Mouse (Mus musculus): ENCODE data around the gene Btc. TPM values are rescaled to one million over a fixed set of nuclear protein-coding genes. Genes with fewer than 3 reads are reported as not detected.

Gene Btc
- polyA plus RNA-seq, 1 experiment = not detected

DNA sequence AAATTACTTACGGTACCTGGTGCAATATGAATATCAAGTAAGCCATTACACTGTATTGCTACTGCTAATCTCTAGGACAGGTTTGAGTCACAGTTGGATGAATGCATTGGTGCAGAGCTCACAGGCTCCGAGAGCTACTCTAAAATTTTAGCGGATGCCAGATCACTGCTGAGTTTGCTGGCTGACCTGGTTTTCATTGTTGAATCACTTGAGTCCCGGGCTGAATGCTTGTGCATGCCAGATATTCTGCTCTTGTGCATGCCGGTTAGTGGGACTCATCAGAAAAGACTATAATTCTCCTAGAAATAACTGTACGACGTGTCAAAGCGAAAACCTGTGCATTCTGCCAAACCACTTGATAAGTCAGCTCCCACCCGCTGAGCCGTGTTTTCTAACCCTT, 35.9 kb downstream of the Btc start:
- H3K27ac ChIP-seq (ENCODE audit: insufficient read depth, low read length) = no peak overlapping the region
- no peaks in the 10 kb centered on the region for H3K36me3 ChIP-seq (ENCODE audit: control insufficient read depth, insufficient read depth, low read length, poor library complexity, severe bottlenecking)
- TF ChIP-seq EP300 (IDR thresholded peaks at IDR 0.05; ENCODE audit: insufficient read depth, low read depth, low read length) (no peak), POLR2A (IDR thresholded peaks at IDR 0.05; ENCODE audit: insufficient read depth, low read length) (no peak), CTCF (IDR thresholded peaks at IDR 0.05; ENCODE audit: low read depth, low read length) (no peak)
- H3K9me3 ChIP-seq (replicated peaks; ENCODE audit: control insufficient read depth, insufficient read depth, low read length, poor library complexity, severe bottlenecking) = no peaks in the 10 kb centered on the region
- H3K4me3 ChIP-seq (ENCODE audit: low read depth, low read length) = no peak overlapping the region
- H3K27me3 ChIP-seq (ENCODE audit: control insufficient read depth, insufficient read depth, low read length, poor library complexity, severe bottlenecking) = no peaks in the 10 kb centered on the region; the same call in 1 of the 2 replicates
- no peak overlapping the region for H3K9ac ChIP-seq (ENCODE audit: low read depth, poor library complexity, severe bottlenecking)
- no peaks in the 10 kb centered on the region for H3K4me1 ChIP-seq (ENCODE audit: control insufficient read depth, insufficient read depth, low read length)

DNA sequence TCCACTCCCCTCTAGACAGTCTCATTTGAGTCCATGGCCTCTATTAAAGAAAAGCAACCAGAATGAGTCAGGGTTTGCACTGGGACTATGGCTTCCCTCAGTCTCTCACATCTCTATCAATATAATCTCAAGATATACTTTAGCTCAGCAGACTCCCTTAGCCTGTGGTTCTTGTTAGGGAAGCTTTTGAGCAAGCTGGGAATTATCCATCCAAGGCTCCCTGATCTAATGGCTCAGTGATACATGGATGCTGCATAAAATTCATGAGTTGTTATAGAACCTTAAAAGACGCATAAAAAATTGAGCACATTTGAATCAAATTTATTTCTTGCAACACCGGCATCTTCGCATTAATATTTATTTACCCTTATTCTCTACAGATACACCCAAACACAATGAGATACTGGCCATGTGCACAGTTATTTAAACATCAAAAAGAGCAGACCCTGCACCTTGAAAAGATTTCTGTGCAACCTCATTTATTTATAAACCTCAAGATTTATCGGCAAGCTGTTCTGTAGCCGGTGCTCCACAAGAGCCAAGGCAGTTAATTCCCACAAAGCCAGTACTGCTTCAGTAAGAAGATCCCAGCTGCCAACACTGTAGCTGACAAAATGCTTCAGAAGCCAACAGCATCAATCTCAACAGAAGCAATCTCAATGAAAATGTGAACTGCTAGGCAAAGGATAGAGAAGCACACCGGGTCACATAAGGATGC, 39.4 kb downstream of the Btc start:
- no peak for TF ChIP-seq EP300 (IDR thresholded peaks at IDR 0.05; ENCODE audit: insufficient read depth, low read depth, low read length)
- no peak for TF ChIP-seq CTCF (IDR thresholded peaks at IDR 0.05; ENCODE audit: low read depth, low read length)
- no peak for TF ChIP-seq POLR2A (IDR thresholded peaks at IDR 0.05; ENCODE audit: insufficient read depth, low read length)

DNA sequence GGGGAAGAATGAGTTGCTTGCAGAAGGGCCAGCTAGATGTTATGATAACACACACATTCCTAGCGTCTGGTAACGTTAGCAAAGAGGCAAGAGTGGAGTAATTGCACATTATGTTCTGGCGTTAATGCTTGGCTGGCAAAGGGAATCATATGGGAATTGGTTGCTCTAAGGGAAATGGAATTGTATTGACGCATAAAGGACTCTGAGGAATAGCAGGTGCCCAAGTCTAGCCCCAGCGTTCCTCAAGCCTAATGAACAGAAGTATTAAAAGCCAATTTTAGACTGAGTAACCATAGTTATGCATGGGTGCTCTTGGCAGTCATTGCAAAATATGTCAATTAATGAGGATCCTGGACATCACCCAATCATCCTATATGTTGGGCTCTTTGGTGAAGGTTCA, 50.1 kb downstream of the Btc start:
- Histone ChIP-seq H3K27me3 (ENCODE audit: control insufficient read depth, insufficient read depth, low read length, poor library complexity, severe bottlenecking) (no peaks in the 10 kb centered on the region), H3K9ac (ENCODE audit: low read depth, poor library complexity, severe bottlenecking) (no peak overlapping the region), H3K36me3 (ENCODE audit: control insufficient read depth, insufficient read depth, low read length, poor library complexity, severe bottlenecking) (no peaks in the 10 kb centered on the region), H3K4me3 (ENCODE audit: low read depth, low read length) (no peak overlapping the region), H3K4me1 (ENCODE audit: control insufficient read depth, insufficient read depth, low read length) (no peaks in the 10 kb centered on the region), H3K27ac (ENCODE audit: insufficient read depth, low read length) (no peak overlapping the region), H3K9me3 (replicated peaks; ENCODE audit: control insufficient read depth, insufficient read depth, low read length, poor library complexity, severe bottlenecking) (no peaks in the 10 kb centered on the region)
- no peak for TF ChIP-seq POLR2A (IDR thresholded peaks at IDR 0.05; ENCODE audit: insufficient read depth, low read length)
- no peak for TF ChIP-seq EP300 (IDR thresholded peaks at IDR 0.05; ENCODE audit: insufficient read depth, low read depth, low read length)
- TF ChIP-seq CTCF (IDR thresholded peaks at IDR 0.05; ENCODE audit: low read depth, low read length) = no peak

More for the DNA sequence above, 39.4 kb downstream of the Btc start:
- no peaks in the 10 kb centered on the region for H3K4me1 ChIP-seq (ENCODE audit: control insufficient read depth, insufficient read depth, low read length)
- no peak overlapping the region for H3K27ac ChIP-seq (ENCODE audit: insufficient read depth, low read length)
- H3K4me3 ChIP-seq (ENCODE audit: low read depth, low read length) = no peak overlapping the region
- H3K36me3 ChIP-seq (ENCODE audit: control insufficient read depth, insufficient read depth, low read length, poor library complexity, severe bottlenecking) = no peaks in the 10 kb centered on the region
- no peak overlapping the region for H3K9ac ChIP-seq (ENCODE audit: low read depth, poor library complexity, severe bottlenecking)
- no peaks in the 10 kb centered on the region; the same call in 1 of the 2 replicates for H3K27me3 ChIP-seq (ENCODE audit: control insufficient read depth, insufficient read depth, low read length, poor library complexity, severe bottlenecking)
- no peaks in the 10 kb centered on the region for H3K9me3 ChIP-seq (replicated peaks; ENCODE audit: control insufficient read depth, insufficient read depth, low read length, poor library complexity, severe bottlenecking)

DNA sequence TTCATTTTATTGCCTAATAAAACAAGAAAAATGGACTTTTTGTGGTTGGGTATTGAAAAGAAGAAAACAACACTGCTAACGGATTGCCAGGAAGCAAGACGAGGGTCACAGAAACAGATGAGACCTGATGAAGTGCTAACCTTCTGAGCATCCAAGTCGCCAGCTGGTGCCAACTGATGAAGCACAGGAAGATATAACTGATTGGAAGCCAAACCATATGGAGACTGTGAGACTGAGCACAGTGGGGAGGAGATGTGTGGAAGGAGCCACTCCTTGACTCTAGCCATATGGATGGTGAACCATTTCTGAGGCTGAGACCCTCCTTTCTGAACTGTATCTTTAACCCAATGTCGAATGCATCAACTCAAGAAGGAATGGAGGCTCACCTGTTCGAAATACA, 57.1 kb downstream of the Btc start:
- H3K9ac ChIP-seq (ENCODE audit: low read depth, poor library complexity, severe bottlenecking) = no peak overlapping the region
- no peak overlapping the region for H3K4me3 ChIP-seq (ENCODE audit: low read depth, low read length)
- no peaks in the 10 kb centered on the region for H3K27me3 ChIP-seq (ENCODE audit: control insufficient read depth, insufficient read depth, low read length, poor library complexity, severe bottlenecking)
- H3K9me3 ChIP-seq (replicated peaks; ENCODE audit: control insufficient read depth, insufficient read depth, low read length, poor library complexity, severe bottlenecking) = no peaks in the 10 kb centered on the region
- no peaks in the 10 kb centered on the region for H3K36me3 ChIP-seq (ENCODE audit: control insufficient read depth, insufficient read depth, low read length, poor library complexity, severe bottlenecking)
- no peaks in the 10 kb centered on the region for H3K4me1 ChIP-seq (ENCODE audit: control insufficient read depth, insufficient read depth, low read length)
- no peak for TF ChIP-seq EP300 (IDR thresholded peaks at IDR 0.05; ENCODE audit: insufficient read depth, low read depth, low read length)
- no peak for TF ChIP-seq POLR2A (IDR thresholded peaks at IDR 0.05; ENCODE audit: insufficient read depth, low read length)
- TF ChIP-seq CTCF (IDR thresholded peaks at IDR 0.05; ENCODE audit: low read depth, low read length) = no peak
- H3K27ac ChIP-seq (ENCODE audit: insufficient read depth, low read length) = no peak overlapping the region

DNA sequence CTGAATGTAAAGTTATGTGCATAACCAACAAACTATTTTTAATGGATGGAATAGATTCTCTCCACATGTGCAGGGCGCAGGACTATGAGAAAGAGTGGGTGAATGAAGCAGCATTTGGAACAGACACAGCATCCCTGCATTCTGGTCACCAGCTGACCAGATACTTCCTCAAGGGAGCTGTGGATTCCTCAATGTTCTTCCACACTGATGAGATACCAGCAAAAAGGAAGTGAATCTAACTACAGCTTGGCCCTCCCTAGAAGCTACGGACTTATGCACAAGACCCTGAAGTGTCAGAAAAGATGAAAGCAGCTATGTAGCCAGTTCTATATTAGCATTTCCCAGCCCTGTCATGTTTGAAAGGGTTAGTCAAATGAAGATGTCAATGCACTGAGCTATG, 57.7 kb downstream of the Btc start:
- H3K9me3 ChIP-seq (replicated peaks; ENCODE audit: control insufficient read depth, insufficient read depth, low read length, poor library complexity, severe bottlenecking) = no peaks in the 10 kb centered on the region
- H3K9ac ChIP-seq (ENCODE audit: low read depth, poor library complexity, severe bottlenecking) = no peak overlapping the region
- H3K4me1 ChIP-seq (ENCODE audit: control insufficient read depth, insufficient read depth, low read length) = no peaks in the 10 kb centered on the region
- no peaks in the 10 kb centered on the region for H3K27me3 ChIP-seq (ENCODE audit: control insufficient read depth, insufficient read depth, low read length, poor library complexity, severe bottlenecking)
- H3K36me3 ChIP-seq (ENCODE audit: control insufficient read depth, insufficient read depth, low read length, poor library complexity, severe bottlenecking) = no peaks in the 10 kb centered on the region
- H3K4me3 ChIP-seq (ENCODE audit: low read depth, low read length) = no peak overlapping the region
- H3K27ac ChIP-seq (ENCODE audit: insufficient read depth, low read length) = no peak overlapping the region
- TF ChIP-seq EP300 (IDR thresholded peaks at IDR 0.05; ENCODE audit: insufficient read depth, low read depth, low read length) (no peak), POLR2A (IDR thresholded peaks at IDR 0.05; ENCODE audit: insufficient read depth, low read length) (no peak), CTCF (IDR thresholded peaks at IDR 0.05; ENCODE audit: low read depth, low read length) (no peak)

DNA sequence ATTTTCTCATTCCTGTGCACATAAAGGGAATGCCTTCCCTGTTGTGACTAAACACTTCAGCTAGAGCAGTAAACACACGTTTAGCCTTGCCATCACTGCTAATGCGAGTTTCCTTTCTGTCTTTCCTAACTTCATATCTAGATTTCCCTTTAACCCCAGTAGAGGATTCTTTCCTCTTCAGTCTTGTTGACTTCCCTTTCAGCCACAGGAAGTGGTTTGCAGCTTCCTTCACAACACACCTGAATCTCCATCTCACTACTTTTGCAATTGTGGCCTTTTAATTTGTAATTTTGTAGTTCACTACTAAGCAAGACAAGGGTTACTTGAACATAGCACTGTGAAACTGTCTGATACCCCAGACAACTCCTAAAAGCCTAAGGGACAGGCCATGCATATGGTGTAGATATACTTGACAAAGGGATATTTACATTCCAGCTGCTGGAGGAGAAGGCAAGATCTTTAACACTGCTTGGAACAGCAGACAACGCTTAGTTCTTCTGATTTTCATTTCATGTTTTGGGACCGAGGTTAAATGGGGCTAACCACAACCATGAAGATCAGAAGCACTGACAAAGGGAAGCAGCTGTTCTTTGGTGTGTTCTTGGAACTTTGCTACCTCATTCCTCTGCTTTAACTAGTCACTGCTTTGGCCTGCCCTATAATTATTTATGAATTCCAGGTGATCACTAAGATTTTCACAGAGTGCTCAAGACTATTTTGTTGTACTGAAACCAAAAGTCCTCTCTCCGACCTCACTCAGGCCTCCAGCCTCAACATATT, 60.6 kb downstream of the Btc start:
- Histone ChIP-seq H3K4me1 (ENCODE audit: control insufficient read depth, insufficient read depth, low read length) (no peaks in the 10 kb centered on the region), H3K9ac (ENCODE audit: low read depth, poor library complexity, severe bottlenecking) (no peak overlapping the region), H3K27me3 (ENCODE audit: control insufficient read depth, insufficient read depth, low read length, poor library complexity, severe bottlenecking) (no peaks in the 10 kb centered on the region), H3K4me3 (ENCODE audit: low read depth, low read length) (no peak overlapping the region), H3K36me3 (ENCODE audit: control insufficient read depth, insufficient read depth, low read length, poor library complexity, severe bottlenecking) (no peaks in the 10 kb centered on the region), H3K9me3 (replicated peaks; ENCODE audit: control insufficient read depth, insufficient read depth, low read length, poor library complexity, severe bottlenecking) (no peaks in the 10 kb centered on the region), H3K27ac (ENCODE audit: insufficient read depth, low read length) (no peak overlapping the region)
- no peak for TF ChIP-seq POLR2A (IDR thresholded peaks at IDR 0.05; ENCODE audit: insufficient read depth, low read length)
- TF ChIP-seq EP300 (IDR thresholded peaks at IDR 0.05; ENCODE audit: insufficient read depth, low read depth, low read length) = no peak
- no peak for TF ChIP-seq CTCF (IDR thresholded peaks at IDR 0.05; ENCODE audit: low read depth, low read length)

All from ES-Bruce4 (cell line).